Mouse (Mus musculus) CD4-positive naive resting alpha-beta T cell, adult 76 days (primary cell): ENCODE measurements around the gene Armc9. TPM values are rescaled to one million over a fixed set of nuclear protein-coding genes. Genes with fewer than 3 reads are reported as not detected.

Experiments used
- total RNA-seq: library from RNA; stranded (reverse); gene quantifications from one replicate; pipeline ENCODE4 v1.2.4, GENCODE M21; 2023

The Armc9 gene
- 7.8 TPM for total RNA-seq

GRCm38 (mm10) chr1:86154133-86154823 lies at the start of gene Armc9:
Armc9 (plus strand) TSS chr1:86154780.

GRCm38 (mm10) chr1:86111779-86112178 lies 42.8 kb upstream of the Armc9 start, which contains the start of gene Htr2b:
Htr2b (minus strand) TSS chr1:86111970.

GRCm38 (mm10) chr1:86133337-86133736 lies 21.2 kb upstream of the Armc9 start, which contains the start of gene Gm21972:
Gm21972 (plus strand) TSS chr1:86133637.

GRCm38 (mm10) chr1:86302532-86302931 lies 148.0 kb downstream of the Armc9 start, which contains the start of gene B3gnt7:
B3gnt7 (plus strand) TSS chr1:86302832.

Other genes with a start within 250 kb of the Armc9 start
- 0.73 TPM for gene 4933407L21Rik, start 226.3 kb upstream of the Armc9 start, total RNA-seq
- gene Gpr55, start 193.8 kb upstream of the Armc9 start, total RNA-seq, result 0.53 TPM
- gene Spata3, start 138.0 kb upstream of the Armc9 start, total RNA-seq, result not detected
- 0.38 TPM for gene 2810459M11Rik, start 108.9 kb upstream of the Armc9 start, total RNA-seq
- gene Psmd1, start 90.4 kb upstream of the Armc9 start, total RNA-seq, result 46.4 TPM
- gene Htr2b, start 42.8 kb upstream of the Armc9 start, total RNA-seq, result not detected
- gene Gm21972, start 21.1 kb upstream of the Armc9 start, total RNA-seq, result not detected
- 4.7 TPM for gene B3gnt7, start 148.1 kb downstream of the Armc9 start, total RNA-seq
- gene Ncl, start 204.6 kb downstream of the Armc9 start, total RNA-seq, result 548 TPM